Mouse (Mus musculus) heart, adult 18-20 months (tissue): ENCODE data around the gene Qtrt1. TPM values are rescaled to one million over a fixed set of nuclear protein-coding genes. Genes with fewer than 3 reads are reported as not detected.

Experiments
- DNase-seq, 2 experiments: peaks; one replicate each; pipeline ENCODE4 v3.0.0; 2021 to 2022; ENCODE audit warnings: mixed read lengths in 1 of 2
- long read RNA-seq, 2 experiments: library from polyadenylated mRNA; stranded (forward); transcript quantifications; one replicate each; pipeline ENCODE4 v2.0.0; 2021
- total RNA-seq, 2 experiments: library from RNA; stranded (reverse); gene quantifications; 2 replicates each; pipeline ENCODE4 v1.2.3; 2021

Qtrt1 gene
- 10 to 100 TPM in 1 of 2 experiments, 1 to 10 TPM in 1; 7.7 to 11.3 TPM for total RNA-seq
- long read RNA-seq, experiment 1, transcript Qtrt1-201 (10 exons, 1,316 nt) = major isoform, 8 of 10 reads
- long read RNA-seq, experiment 1, partial matches to known transcripts = 0 of 10 reads
- long read RNA-seq, experiment 1, other reads (novel, unspliced or antisense) = 2 of 10 reads
- long read RNA-seq, experiment 2, partial matches to known transcripts = 0 of 4 reads
- long read RNA-seq, experiment 2, other reads (novel, unspliced or antisense) = 0 of 4 reads

- peak; percentile 83 to 89 for DNase-seq
Measured at GRCm38 (mm10) chr9:21411669-21412550, at the start of gene Qtrt1. TSS of gene Qtrt1 (plus strand) at chr9:21411837.

GRCm38 (mm10) chr9:21366541-21367220 lies 45.0 kb upstream of the Qtrt1 start:
- peak; percentile 62 to 84 for DNase-seq

DNA sequence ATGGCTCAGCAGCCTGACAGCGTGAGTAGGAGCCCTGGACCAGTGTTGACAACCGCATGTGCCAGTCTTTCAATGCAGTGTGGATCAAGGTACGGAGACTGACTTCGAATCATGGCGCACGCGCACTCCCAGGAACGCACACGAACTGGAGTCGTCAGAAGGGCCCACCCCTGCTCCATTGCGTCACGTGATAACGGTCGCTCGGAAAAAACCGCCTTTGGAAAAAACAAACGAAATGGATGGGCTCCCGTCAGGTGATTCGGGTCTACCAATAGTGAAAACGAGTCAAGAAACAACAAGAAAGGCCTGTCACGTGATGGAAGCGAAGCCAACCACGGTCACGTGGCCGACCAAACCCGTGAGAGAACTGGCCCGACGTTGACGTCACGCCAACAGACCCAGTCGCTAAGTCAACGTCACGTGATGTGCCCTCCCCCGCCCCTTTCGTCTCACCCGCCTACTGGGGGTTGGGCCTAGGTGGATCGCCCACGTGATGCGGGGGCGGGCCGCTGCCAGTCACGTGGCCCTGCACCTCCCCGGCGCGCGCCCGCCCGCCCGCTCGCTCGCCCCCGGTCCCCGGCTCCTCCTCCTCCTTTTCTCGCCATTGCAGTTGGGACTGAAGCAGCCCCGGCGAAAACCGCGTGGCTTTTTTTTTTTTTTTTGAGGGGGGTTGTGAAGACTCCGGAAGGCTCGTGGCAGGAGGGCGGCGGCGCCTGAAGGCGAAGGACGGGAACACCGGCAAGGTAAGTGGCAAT lies 44.1 kb upstream of the Qtrt1 start, which contains the start of gene Ilf3:
TSS of gene Ilf3 (plus strand) at position 515 of the 755 bp plus-strand sequence.
- peak; percentile 100 for DNase-seq

- peak; percentile 70 to 80 for DNase-seq
Measured at GRCm38 (mm10) chr9:21368131-21368584, 43.5 kb upstream of the Qtrt1 start.

- DNase-seq = no peak
Measured at GRCm38 (mm10) chr9:21369080-21369479, 42.6 kb upstream of the Qtrt1 start.

GRCm38 (mm10) chr9:21370876-21371275 lies 40.8 kb upstream of the Qtrt1 start:
- no peak for DNase-seq

GRCm38 (mm10) chr9:21372508-21372907 lies 39.1 kb upstream of the Qtrt1 start:
- DNase-seq = no peak

DNA sequence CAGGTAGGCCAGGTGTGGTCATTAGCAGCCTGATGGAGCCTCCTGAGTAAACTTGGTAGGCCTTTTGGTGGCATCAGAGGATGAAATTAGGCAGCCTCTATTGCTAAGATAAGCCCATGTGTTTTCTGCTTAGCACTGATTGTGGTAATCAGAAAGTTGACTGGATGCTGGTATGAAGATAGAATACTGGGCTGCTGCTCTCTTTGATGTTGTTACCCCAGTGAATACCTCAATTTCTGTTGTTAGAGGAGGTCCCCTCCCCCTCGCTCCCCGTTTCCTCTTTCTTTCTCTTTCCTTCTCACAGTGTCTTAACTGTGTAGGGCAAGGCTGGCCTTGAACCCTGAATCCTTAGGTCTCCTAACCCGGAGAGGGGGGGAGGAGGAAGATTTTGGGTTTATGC lies 32.4 kb upstream of the Qtrt1 start:
- DNase-seq = no peak

DNA sequence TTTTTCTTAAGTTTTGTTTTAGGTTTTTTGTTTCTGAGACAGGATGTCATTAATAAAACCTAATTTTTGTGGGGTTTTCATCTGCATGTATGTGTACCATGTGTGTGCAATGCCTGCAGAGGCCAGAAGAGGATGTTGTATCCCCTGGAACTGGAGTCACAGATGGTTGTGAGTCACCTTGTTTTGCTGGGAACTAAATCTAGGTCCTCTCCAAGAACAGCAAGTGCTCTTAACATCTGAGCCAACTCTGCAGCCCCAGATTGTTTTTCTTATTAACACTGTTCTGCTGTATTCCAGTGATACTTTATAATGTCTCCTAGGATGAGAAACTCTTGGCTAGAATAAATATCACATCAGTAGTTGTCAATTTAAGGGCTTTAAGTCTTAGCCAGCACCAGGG lies 30.8 kb upstream of the Qtrt1 start:
- DNase-seq = no peak

DNA sequence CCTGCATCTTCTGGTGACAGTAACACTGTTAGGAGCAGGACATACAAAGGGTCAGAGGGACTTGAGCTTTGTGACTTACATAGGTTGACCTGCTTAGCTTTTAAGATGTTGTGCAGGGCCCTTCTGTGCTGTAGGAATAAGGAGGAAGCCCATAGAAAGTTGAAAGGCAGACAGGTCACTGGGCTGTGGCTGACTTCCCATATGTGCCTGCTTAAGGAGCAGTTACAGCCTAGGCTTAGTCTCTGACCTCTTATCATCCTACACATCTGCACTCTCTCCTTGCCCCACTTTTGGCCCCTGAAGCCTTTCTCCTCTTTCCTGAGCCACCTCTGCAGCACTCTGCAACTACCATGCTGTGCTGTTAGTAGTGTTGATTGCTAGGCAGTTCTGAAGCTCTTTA lies 27.7 kb upstream of the Qtrt1 start:
- no peak for DNase-seq

- DNase-seq = peak; percentile 38 to 56
Measured at GRCm38 (mm10) chr9:21392646-21393175, 18.9 kb upstream of the Qtrt1 start.

DNA sequence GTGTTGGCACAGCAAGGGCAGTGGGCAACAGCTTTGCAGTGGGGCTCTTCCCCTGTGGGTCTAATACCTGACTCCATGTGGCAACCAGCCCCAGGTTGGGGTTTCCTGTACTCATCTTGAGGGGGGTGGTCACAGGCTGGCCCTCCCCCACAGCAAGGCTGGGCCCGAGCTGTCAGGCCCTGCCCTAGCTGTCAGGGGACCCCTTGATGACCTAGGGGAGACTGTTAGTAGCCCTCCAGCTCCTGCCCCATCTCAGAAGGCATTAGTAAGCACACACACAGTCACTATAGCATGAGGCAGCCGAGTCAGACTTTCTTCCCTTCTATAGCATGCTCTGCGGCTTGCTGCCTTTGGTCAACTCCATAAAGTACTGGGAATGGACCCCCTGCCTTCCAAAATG lies 15.9 kb upstream of the Qtrt1 start:
- DNase-seq = no peak

DNA sequence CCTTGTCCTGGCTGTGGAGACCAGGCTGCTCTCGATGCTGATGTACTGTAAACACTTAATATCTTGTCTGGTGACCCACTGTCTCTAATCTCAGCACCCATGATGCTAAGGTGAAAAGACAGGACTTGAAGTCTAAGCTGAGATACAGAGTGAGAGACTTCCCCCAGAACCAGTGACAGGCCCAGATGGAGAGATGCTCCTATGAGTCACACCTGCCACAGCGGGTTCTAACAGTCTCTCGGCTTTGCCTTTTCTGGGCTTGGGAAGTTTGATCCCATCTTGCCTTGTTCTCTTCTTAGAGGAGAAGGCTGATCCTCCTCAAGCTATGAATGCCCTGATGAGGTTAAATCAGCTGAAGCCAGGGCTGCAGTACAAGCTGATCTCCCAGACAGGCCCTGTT lies 14.5 kb upstream of the Qtrt1 start:
- DNase-seq = no peak

DNA sequence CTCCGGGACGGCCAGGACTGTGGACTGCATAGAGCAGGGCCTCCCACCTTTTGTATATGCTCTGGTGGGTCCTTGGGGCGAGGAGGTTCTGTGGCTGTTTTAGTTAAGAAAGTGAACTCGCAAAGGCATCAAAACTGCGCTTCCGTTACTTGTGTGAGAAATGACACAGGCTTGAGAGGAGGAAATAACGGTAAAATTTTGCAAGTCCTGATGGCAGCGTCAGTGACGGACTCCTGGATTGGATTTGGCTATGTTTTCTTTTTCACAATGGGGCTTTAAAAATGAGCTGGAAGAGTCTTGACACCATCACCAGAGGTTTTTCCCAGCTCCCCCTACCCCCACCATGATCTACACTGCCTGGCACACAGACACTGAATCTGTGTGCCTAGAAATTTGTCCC lies 10.6 kb upstream of the Qtrt1 start:
- DNase-seq = no peak

DNA sequence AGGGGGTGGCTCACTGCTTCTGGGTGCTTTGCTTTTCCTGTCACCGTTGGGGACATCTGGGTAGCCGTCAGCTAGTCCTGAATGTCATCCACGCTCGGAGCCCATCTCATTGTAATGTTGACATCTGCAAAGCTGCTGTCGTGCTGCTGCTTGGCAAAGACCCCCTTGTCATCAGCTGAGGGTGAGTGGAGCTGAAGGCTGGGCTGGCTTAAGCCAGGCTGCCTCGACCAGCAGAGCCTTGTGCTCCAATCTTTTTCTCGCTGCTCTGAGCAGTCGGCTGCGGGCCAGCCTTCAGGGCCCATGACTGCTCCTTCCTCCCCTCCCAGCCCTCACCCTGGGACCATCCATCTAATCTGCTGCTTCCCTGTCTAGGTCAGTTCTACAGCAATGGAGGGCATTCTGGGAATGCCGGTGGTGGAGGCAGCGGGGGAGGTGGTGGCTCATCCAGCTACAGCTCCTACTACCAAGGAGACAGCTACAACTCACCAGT lies 8.8 kb upstream of the Qtrt1 start:
- no peak for DNase-seq

DNA sequence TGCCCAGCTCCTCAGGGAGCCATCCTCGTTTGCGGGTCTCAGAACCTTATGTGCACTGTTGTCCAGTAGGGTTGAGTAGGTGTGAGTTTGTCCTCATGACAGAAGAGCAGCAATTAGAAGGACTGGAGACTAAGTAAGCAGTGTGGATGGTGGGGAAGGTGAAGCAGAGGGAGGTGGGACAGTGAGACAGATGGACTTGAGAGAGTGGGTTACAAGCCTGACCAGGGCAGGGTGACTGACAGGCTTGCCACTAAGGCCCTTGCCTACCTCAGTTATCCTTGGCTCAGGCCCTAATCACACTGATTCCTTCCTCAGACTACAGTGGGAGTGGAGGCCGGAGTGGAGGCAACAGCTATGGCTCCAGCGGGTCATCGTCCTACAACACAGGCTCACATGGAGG lies 7.9 kb upstream of the Qtrt1 start:
- DNase-seq = no peak

- no peak for DNase-seq
Measured at GRCm38 (mm10) chr9:21405525-21405924, 6.1 kb upstream of the Qtrt1 start.

GRCm38 (mm10) chr9:21407951-21408350 lies 3.7 kb upstream of the Qtrt1 start:
- DNase-seq = peak in 1 of 2 experiments; percentile 39

- DNase-seq = no peak
Measured at GRCm38 (mm10) chr9:21408624-21409023, 3.0 kb upstream of the Qtrt1 start.

DNA sequence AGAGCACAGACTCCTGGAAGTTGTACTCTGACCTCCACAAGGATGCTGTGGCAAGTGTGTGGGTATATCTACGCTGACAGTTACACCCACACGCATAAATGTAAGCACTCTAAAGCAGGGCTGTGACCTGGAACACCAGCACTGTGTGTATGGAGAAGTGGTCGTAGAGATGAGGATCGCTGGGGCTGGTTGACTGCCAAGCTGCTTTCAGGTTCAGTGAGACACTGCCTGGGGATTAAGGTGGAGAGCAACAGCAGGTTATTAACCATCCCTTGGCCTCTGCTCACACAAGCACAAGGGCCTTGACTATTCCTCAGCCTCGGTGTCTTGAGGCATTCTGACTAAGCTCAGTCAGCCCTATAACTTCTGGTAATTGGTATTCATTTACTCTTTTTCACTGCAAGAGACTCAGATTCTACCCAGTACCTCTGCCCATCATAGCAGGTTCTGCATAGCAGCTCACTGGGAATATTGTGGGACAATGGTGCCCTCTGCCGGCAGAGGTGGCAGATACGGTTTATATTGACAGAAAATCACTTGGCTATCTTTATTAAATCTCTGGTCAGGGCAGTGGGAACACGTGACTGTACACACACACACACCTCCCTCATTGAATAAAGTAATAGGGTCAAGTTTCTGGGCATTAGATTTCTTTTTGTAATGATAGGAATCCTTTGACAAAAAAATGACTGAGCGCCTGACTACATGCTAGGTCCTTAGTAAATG lies 1.9 kb upstream of the Qtrt1 start:
- DNase-seq = peak; percentile 77 to 91

DNA sequence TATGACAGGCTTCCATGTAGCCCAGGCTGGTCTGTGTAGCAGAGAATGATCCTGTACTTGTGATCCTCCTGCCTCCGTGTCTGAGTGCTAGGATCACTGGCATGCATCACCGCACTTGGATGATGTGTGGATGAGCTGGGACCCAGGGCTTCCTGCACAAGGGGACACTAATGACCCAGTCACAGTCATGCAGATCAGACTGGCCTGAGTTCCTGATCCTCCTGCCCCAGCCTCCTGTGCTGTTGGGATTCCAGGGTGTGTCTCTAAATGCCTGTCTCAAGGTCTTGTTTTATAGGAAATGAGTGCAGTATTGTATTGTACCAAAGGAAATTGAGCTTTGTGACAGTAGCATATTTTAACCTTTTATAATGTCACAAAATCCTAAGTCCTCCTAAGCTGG lies 6.2 kb downstream of the Qtrt1 start:
- no peak for DNase-seq
